Mouse (Mus musculus): ENCODE results near the gene Zfp992. TPM values are rescaled to one million over a fixed set of nuclear protein-coding genes. Genes with fewer than 3 reads are reported as not detected.
"Not testable (repeated sequence)": the region's sequence is repeated elsewhere in the genome, so short reads cannot be mapped to it uniquely, and the experiment has no call there.

Zfp992 gene
- total and polyA plus RNA-seq, 2 experiments from 2014 or later: 1.1 to 3.3 TPM

- H3K36me3 ChIP-seq (ENCODE audit: insufficient read depth); H3K9ac ChIP-seq; H3K27ac ChIP-seq (ENCODE audit: low read depth, low read length); H3K4me3 ChIP-seq (ENCODE audit: low read depth, low read length); H3K4me2 ChIP-seq (ENCODE audit: low read depth); H3K27me3 ChIP-seq (ENCODE audit: insufficient read depth, low read length); ATAC-seq; H3K4me1 ChIP-seq (ENCODE audit: insufficient read depth); DNase-seq: not testable (repeated sequence)
- peaks cover 30% of the 10 kb centered on the region for H3K9me3 ChIP-seq (ENCODE audit: low read length)
Measured at GRCm38 (mm10) chr4:146511871-146512270, 63.0 kb downstream of the Zfp992 start.

GRCm38 (mm10) chr4:146516474-146516873, 67.7 kb downstream of the Zfp992 start:
- WGBS: 60% methylated on average over 1 of the region's 1 CpGs

GRCm38 (mm10) chr4:146517150-146517549, 68.3 kb downstream of the Zfp992 start:
- H3K27me3 ChIP-seq (ENCODE audit: insufficient read depth, low read length); H3K4me1 ChIP-seq (ENCODE audit: insufficient read depth); H3K27ac ChIP-seq (ENCODE audit: low read depth, low read length); H3K9ac ChIP-seq; H3K4me3 ChIP-seq (ENCODE audit: low read depth, low read length); H3K4me2 ChIP-seq (ENCODE audit: low read depth); DNase-seq; H3K36me3 ChIP-seq (ENCODE audit: insufficient read depth); ATAC-seq: not testable (repeated sequence)
- peaks cover 63% of the 10 kb centered on the region for H3K9me3 ChIP-seq (ENCODE audit: low read length)
- 65% methylated on average over 2 of the region's 2 CpGs for whole genome bisulfite sequencing

More at GRCm38 (mm10) chr4:146516474-146516873, 67.7 kb downstream of the Zfp992 start:
- Histone ChIP-seq H3K9me3 (ENCODE audit: low read length) (peaks cover 62% of the 10 kb centered on the region), H3K4me2 (ENCODE audit: low read depth) (no peak overlapping the region), H3K27ac (ENCODE audit: low read depth, low read length) (no peak overlapping the region), H3K9ac (no peak overlapping the region), H3K27me3 (ENCODE audit: insufficient read depth, low read length) (no peaks in the 10 kb centered on the region), H3K36me3 (ENCODE audit: insufficient read depth) (no peaks in the 10 kb centered on the region), H3K4me3 (ENCODE audit: low read depth, low read length) (no peak overlapping the region), H3K4me1 (ENCODE audit: insufficient read depth) (no peaks in the 10 kb centered on the region)
- no peak for TF ChIP-seq CTCF (IDR thresholded peaks at IDR 0.05; ENCODE audit: low read depth)
- DNase-seq (no peak), ATAC-seq (no peak)

Other genes with a start within 250 kb of the Zfp992 start
- gene Zfp981, start 53.0 kb downstream of the Zfp992 start, total RNA-seq (2014; rRNA removed): 0.05 and 0.31 TPM in 2 replicates
- gene Zfp981, start 53.0 kb downstream of the Zfp992 start, polyA plus RNA-seq (2015; fragmentation: Nextera tagmentation; extraction: Ambion mirVana): 0.10 TPM in 1 of 2 replicates, not detected in the other
- gene Zfp993, start 161.9 kb downstream of the Zfp992 start, total RNA-seq (2014; rRNA removed): 1.2 and 1.8 TPM in 2 replicates
- 1.2 and 1.6 TPM in 2 replicates for gene Zfp993, start 161.9 kb downstream of the Zfp992 start, polyA plus RNA-seq (2015; fragmentation: Nextera tagmentation; extraction: Ambion mirVana)

Measured in forebrain, postnatal 0 days (tissue).